Mouse (Mus musculus) stomach, postnatal 0 days (tissue): ENCODE measurements at regions not wholly inside any gene's neighbourhood (a gene's known extent, or its start where the extent isn't known, plus 50 kb on each side); places are given as distances from the start of the nearest gene placed in this dataset.

Experiments used
- ATAC-seq: fragments of 200-750 bp; cut with Nextera tagmentation; 2 replicates; pipeline ENCODE4 v1.8.0; 2017; ENCODE audit not compliant: low FRiP score, low TSS enrichment
- DNase-seq: peaks from one replicate; pipeline ENCODE4 v3.0.0-alpha.2; 2016; ENCODE audit warnings: low spot score
- H3K27ac ChIP-seq: fragments of 300-500 bp; sonication (generic); replicated peaks from 2 replicates; pipeline ENCODE4 v1.5.1; 2014; ENCODE audit warnings: mild to moderate bottlenecking, control low read depth
- H3K27me3 ChIP-seq: fragments of 300-500 bp; sonication (generic); 2 replicates; pipeline ENCODE4 v1.6.1; 2014; ENCODE audit warnings: low read length; ENCODE audit not compliant: control insufficient read depth, insufficient read depth
- H3K36me3 ChIP-seq: fragments of 300-500 bp; sonication (generic); 2 replicates; pipeline ENCODE4 v1.6.1; 2014; ENCODE audit warnings: low read length, mixed read lengths; ENCODE audit not compliant: control insufficient read depth, insufficient read depth
- H3K4me1 ChIP-seq: fragments of 300-500 bp; sonication (generic); replicated peaks from 2 replicates; pipeline ENCODE4 v1.6.1; 2014; ENCODE audit warnings: antibody characterized with exemption; ENCODE audit not compliant: control insufficient read depth, insufficient read depth
- H3K4me2 ChIP-seq: fragments of 300-500 bp; sonication (generic); replicated peaks from 2 replicates; pipeline ENCODE4 v1.6.1; 2014; ENCODE audit warnings: low read depth, mild to moderate bottlenecking, control low read depth, moderate library complexity
- H3K4me3 ChIP-seq: fragments of 300-500 bp; sonication (generic); 2 replicates; pipeline ENCODE4 v1.5.1; 2014; ENCODE audit warnings: low read depth, low read length, control low read depth
- H3K9ac ChIP-seq: fragments of 300-500 bp; sonication (generic); 2 replicates; pipeline ENCODE4 v1.6.1; 2014; ENCODE audit warnings: mild to moderate bottlenecking, low read length, control low read depth, mixed read lengths
- H3K9me3 ChIP-seq: fragments of 300-500 bp; sonication (generic); 2 replicates; pipeline ENCODE4 v1.6.1; 2016; ENCODE audit warnings: low read length; ENCODE audit not compliant: control insufficient read depth
- CTCF ChIP-seq: IDR thresholded peaks from 2 replicates; pipeline ENCODE4 v1.5.1; 2016; ENCODE audit warnings: antibody characterized with exemption, low read depth, mild to moderate bottlenecking, moderate library complexity
- EP300 ChIP-seq: optimal IDR thresholded peaks from 2 replicates; pipeline ENCODE3; 2016; ENCODE audit warnings: antibody characterized with exemption
- WGBS: fragments of 180-500 bp; shearing (Covaris S2); extraction: QIAGEN DNeasy Blood & Tissue Kit; methylation state at CpG from one replicate; pipeline ENCODE4 v1.1.7; 2014; 5-methylcytosine and 5-hydroxymethylcytosine counted together

GRCm38 (mm10) chr4:106229526-106229925 is 86.5 kb upstream of the Usp24 start:
- Histone ChIP-seq H3K9ac (no peak overlapping the region), H3K27ac (no peak overlapping the region), H3K4me2 (no peak overlapping the region), H3K36me3 (no peaks in the 10 kb centered on the region), H3K4me1 (no peaks in the 10 kb centered on the region), H3K9me3 (no peaks in the 10 kb centered on the region), H3K4me3 (no peak overlapping the region), H3K27me3 (no peaks in the 10 kb centered on the region)
- DNase-seq, result no peak
- no peak for ATAC-seq
- 69% methylated on average over 3 of the region's 3 CpGs for WGBS
- TF ChIP-seq EP300 (no peak), CTCF (no peak)

- WGBS, result 28% methylated on average over 9 of the region's 9 CpGs
- Histone ChIP-seq H3K27ac (no peak overlapping the region), H3K4me3 (no peak overlapping the region), H3K36me3 (no peaks in the 10 kb centered on the region), H3K4me2 (no peak overlapping the region), H3K4me1 (no peaks in the 10 kb centered on the region), H3K9me3 (no peaks in the 10 kb centered on the region), H3K9ac (no peak overlapping the region), H3K27me3 (no peaks in the 10 kb centered on the region)
- peak; percentile 35 for DNase-seq
- TF ChIP-seq CTCF (no peak), EP300 (no peak)
- peak; percentile 55 for ATAC-seq
Observed at GRCm38 (mm10) chr4:106232499-106232970, 83.5 kb upstream of the Usp24 start.

- ATAC-seq (no peak), DNase-seq (no peak)
- Histone ChIP-seq H3K4me2 (no peak overlapping the region), H3K9ac (no peak overlapping the region), H3K9me3 (no peaks in the 10 kb centered on the region), H3K27ac (no peak overlapping the region), H3K27me3 (no peaks in the 10 kb centered on the region), H3K4me1 (no peaks in the 10 kb centered on the region), H3K36me3 (no peaks in the 10 kb centered on the region), H3K4me3 (no peak overlapping the region)
- 82% methylated on average over 14 of the region's 14 CpGs for WGBS
- TF ChIP-seq EP300, result no peak
- TF ChIP-seq CTCF, result no peak
Observed at GRCm38 (mm10) chr4:106244384-106244819, 71.6 kb upstream of the Usp24 start.

GRCm38 (mm10) chr4:106244826-106245510 is 71.0 kb upstream of the Usp24 start:
- ATAC-seq (no peak), DNase-seq (no peak)
- 77% methylated on average over 9 of the region's 9 CpGs for WGBS
- no peaks in the 10 kb centered on the region for H3K9me3 ChIP-seq
- no peak for TF ChIP-seq EP300
- no peak for TF ChIP-seq CTCF
- H3K36me3 ChIP-seq, result no peaks in the 10 kb centered on the region
- no peak overlapping the region for H3K27ac ChIP-seq
- H3K4me3 ChIP-seq, result no peak overlapping the region
- H3K27me3 ChIP-seq, result no peaks in the 10 kb centered on the region
- H3K4me2 ChIP-seq, result no peak overlapping the region
- H3K4me1 ChIP-seq, result no peaks in the 10 kb centered on the region
- H3K9ac ChIP-seq, result no peak overlapping the region

GRCm38 (mm10) chr4:106246695-106247094 is 69.3 kb upstream of the Usp24 start:
- Histone ChIP-seq H3K4me1 (no peaks in the 10 kb centered on the region), H3K4me2 (no peak overlapping the region), H3K9ac (no peak overlapping the region), H3K4me3 (no peak overlapping the region), H3K27ac (no peak overlapping the region), H3K36me3 (no peaks in the 10 kb centered on the region), H3K9me3 (no peaks in the 10 kb centered on the region), H3K27me3 (no peaks in the 10 kb centered on the region)
- ATAC-seq, result no peak
- 69% methylated on average over 2 of the region's 2 CpGs for WGBS
- no peak for TF ChIP-seq EP300
- peak; percentile 33 for TF ChIP-seq CTCF
- DNase-seq, result no peak

- Histone ChIP-seq H3K27me3 (no peaks in the 10 kb centered on the region), H3K4me3 (no peak overlapping the region), H3K27ac (no peak overlapping the region), H3K36me3 (no peaks in the 10 kb centered on the region), H3K9ac (no peak overlapping the region), H3K4me1 (no peaks in the 10 kb centered on the region), H3K9me3 (no peaks in the 10 kb centered on the region), H3K4me2 (no peak overlapping the region)
- no peak for ATAC-seq
- no peak for DNase-seq
- TF ChIP-seq EP300 (no peak), CTCF (no peak)
- WGBS, result 95% methylated on average over 5 of the region's 5 CpGs
Observed at GRCm38 (mm10) chr4:106247398-106247797, 68.6 kb upstream of the Usp24 start.
